Mouse (Mus musculus): ENCODE results near the gene Chchd6. TPM values are rescaled to one million over a fixed set of nuclear protein-coding genes. Genes with fewer than 3 reads are reported as not detected.

Chchd6 gene
- polyA plus RNA-seq, 1 experiment from 2014 or later, result 57.2 TPM

- peaks cover 13% of the 10 kb centered on the region; the same call in 1 of the 2 replicates for H3K36me3 ChIP-seq (ENCODE audit: insufficient read depth, low read length)
- H3K9me3 ChIP-seq (replicated peaks; ENCODE audit: low read length), result no peaks in the 10 kb centered on the region
- H3K9ac ChIP-seq (ENCODE audit: low read depth, low read length), result 0 out of 2 replicates have a peak overlapping the region, but pooled peaks have one; percentile 5
- WGBS, result 95% methylated on average over 2 of the region's 2 CpGs
- H3K4me1 ChIP-seq (replicated peaks; ENCODE audit: insufficient read depth, low read length), result peaks cover 34% of the 10 kb centered on the region
- H3K4me2 ChIP-seq (ENCODE audit: low read length), result no peak overlapping the region
- DNase-seq (ENCODE audit: low spot score) (no peak), ATAC-seq (replicated peaks; ENCODE audit: low FRiP score, low read depth) (no peak)
- H3K4me3 ChIP-seq (replicated peaks; ENCODE audit: low read depth, low read length), result no peak overlapping the region
- no peaks in the 10 kb centered on the region for H3K27me3 ChIP-seq (ENCODE audit: insufficient read depth, low read length)
- H3K27ac ChIP-seq, result peak overlapping the region; percentile 86
- no peak for TF ChIP-seq CTCF (IDR thresholded peaks at IDR 0.05; ENCODE audit: low read depth)
These were observed 244.9 kb downstream of the Chchd6 start for GRCm38 (mm10) chr6:89350520-89350919.

- Histone ChIP-seq H3K4me2 (ENCODE audit: low read length) (no peak overlapping the region), H3K9me3 (replicated peaks; ENCODE audit: low read length) (no peaks in the 10 kb centered on the region), H3K27me3 (ENCODE audit: insufficient read depth, low read length) (no peaks in the 10 kb centered on the region), H3K36me3 (ENCODE audit: insufficient read depth, low read length) (peaks cover 13% of the 10 kb centered on the region; the same call in 1 of the 2 replicates), H3K4me3 (replicated peaks; ENCODE audit: low read depth, low read length) (no peak overlapping the region), H3K27ac (no peak overlapping the region), H3K9ac (ENCODE audit: low read depth, low read length) (0 out of 2 replicates have a peak overlapping the region, but pooled peaks have one; percentile 5), H3K4me1 (replicated peaks; ENCODE audit: insufficient read depth, low read length) (peaks cover 38% of the 10 kb centered on the region)
- TF ChIP-seq CTCF (IDR thresholded peaks at IDR 0.05; ENCODE audit: low read depth), result no peak
- ATAC-seq (replicated peaks; ENCODE audit: low FRiP score, low read depth), result no peak
- WGBS, result 67% methylated on average over 1 of the region's 1 CpGs
- DNase-seq (ENCODE audit: low spot score), result no peak
These were observed 245.4 kb downstream of the Chchd6 start for GRCm38 (mm10) chr6:89350037-89350515.

- DNase-seq (ENCODE audit: low spot score), result no peak
- no peak overlapping the region for H3K4me2 ChIP-seq (ENCODE audit: low read length)
- H3K27ac ChIP-seq, result no peak overlapping the region
- H3K4me3 ChIP-seq (replicated peaks; ENCODE audit: low read depth, low read length), result no peak overlapping the region
- H3K27me3 ChIP-seq (ENCODE audit: insufficient read depth, low read length), result no peaks in the 10 kb centered on the region
- 0 out of 2 replicates have a peak, but pooled peaks cover 9% of the 10 kb centered on the region for H3K36me3 ChIP-seq (ENCODE audit: insufficient read depth, low read length)
- no peak for TF ChIP-seq CTCF (IDR thresholded peaks at IDR 0.05; ENCODE audit: low read depth)
- no peaks in the 10 kb centered on the region for H3K9me3 ChIP-seq (replicated peaks; ENCODE audit: low read length)
- 81% methylated on average over 9 of the region's 9 CpGs for WGBS
- H3K9ac ChIP-seq (ENCODE audit: low read depth, low read length), result no peak overlapping the region
- ATAC-seq (replicated peaks; ENCODE audit: low FRiP score, low read depth), result no peak
- peaks cover 39% of the 10 kb centered on the region for H3K4me1 ChIP-seq (replicated peaks; ENCODE audit: insufficient read depth, low read length)
These were observed 247.1 kb downstream of the Chchd6 start for GRCm38 (mm10) chr6:89348363-89348762.

- no peak for TF ChIP-seq CTCF (IDR thresholded peaks at IDR 0.05; ENCODE audit: low read depth)
- H3K4me3 ChIP-seq (replicated peaks; ENCODE audit: low read depth, low read length), result no peak overlapping the region
- H3K27ac ChIP-seq, result no peak overlapping the region
- DNase-seq (ENCODE audit: low spot score) (no peak), ATAC-seq (replicated peaks; ENCODE audit: low FRiP score, low read depth) (no peak)
- no peaks in the 10 kb centered on the region for H3K9me3 ChIP-seq (replicated peaks; ENCODE audit: low read length)
- H3K9ac ChIP-seq (ENCODE audit: low read depth, low read length), result no peak overlapping the region
- no peaks in the 10 kb centered on the region for H3K27me3 ChIP-seq (ENCODE audit: insufficient read depth, low read length)
- no peak overlapping the region for H3K4me2 ChIP-seq (ENCODE audit: low read length)
- 0 out of 2 replicates have a peak, but pooled peaks cover 13% of the 10 kb centered on the region for H3K36me3 ChIP-seq (ENCODE audit: insufficient read depth, low read length)
- peaks cover 35% of the 10 kb centered on the region for H3K4me1 ChIP-seq (replicated peaks; ENCODE audit: insufficient read depth, low read length)
- 81% methylated on average over 1 of the region's 1 CpGs for WGBS
These were observed 247.7 kb downstream of the Chchd6 start for GRCm38 (mm10) chr6:89347792-89348191.

GRCm38 (mm10) chr6:89345855-89346254 is 249.6 kb downstream of the Chchd6 start:
- no peak for DNase-seq (ENCODE audit: low spot score)

GRCm38 (mm10) chr6:89345486-89345785 is 250.0 kb downstream of the Chchd6 start:
- H3K36me3 ChIP-seq (ENCODE audit: insufficient read depth, low read length), result peaks cover 35% of the 10 kb centered on the region
- no peaks in the 10 kb centered on the region for H3K27me3 ChIP-seq (ENCODE audit: insufficient read depth, low read length)
- ATAC-seq (replicated peaks; ENCODE audit: low FRiP score, low read depth), result no peak
- H3K4me1 ChIP-seq (replicated peaks; ENCODE audit: insufficient read depth, low read length), result peaks cover 15% of the 10 kb centered on the region
- 0 out of 2 replicates have a peak overlapping the region, but pooled peaks have one; percentile 10 for H3K4me2 ChIP-seq (ENCODE audit: low read length)
- H3K9ac ChIP-seq (ENCODE audit: low read depth, low read length), result peak overlapping the region; percentile 6; the same call in 1 of the 2 replicates
- DNase-seq (ENCODE audit: low spot score), result no peak
- TF ChIP-seq CTCF (IDR thresholded peaks at IDR 0.05; ENCODE audit: low read depth), result no peak
- H3K27ac ChIP-seq, result peak overlapping the region; percentile 78
- no peaks in the 10 kb centered on the region for H3K9me3 ChIP-seq (replicated peaks; ENCODE audit: low read length)
- 26% methylated on average over 3 of the region's 3 CpGs for WGBS
- H3K4me3 ChIP-seq (replicated peaks; ENCODE audit: low read depth, low read length), result no peak overlapping the region

More at GRCm38 (mm10) chr6:89345855-89346254, 249.6 kb downstream of the Chchd6 start:
- peak overlapping the region; percentile 2; the same call in 1 of the 2 replicates for H3K9ac ChIP-seq (ENCODE audit: low read depth, low read length)
- H3K9me3 ChIP-seq (replicated peaks; ENCODE audit: low read length), result no peaks in the 10 kb centered on the region
- peak overlapping the region; percentile 78 for H3K27ac ChIP-seq
- WGBS, result 100% methylated on average over 1 of the region's 1 CpGs
- no peak overlapping the region for H3K4me3 ChIP-seq (replicated peaks; ENCODE audit: low read depth, low read length)
- no peak overlapping the region for H3K4me2 ChIP-seq (ENCODE audit: low read length)
- no peaks in the 10 kb centered on the region for H3K27me3 ChIP-seq (ENCODE audit: insufficient read depth, low read length)
- peaks cover 18% of the 10 kb centered on the region for H3K4me1 ChIP-seq (replicated peaks; ENCODE audit: insufficient read depth, low read length)
- 0 out of 2 replicates have a peak, but pooled peaks cover 30% of the 10 kb centered on the region for H3K36me3 ChIP-seq (ENCODE audit: insufficient read depth, low read length)
- TF ChIP-seq CTCF (IDR thresholded peaks at IDR 0.05; ENCODE audit: low read depth), result no peak
- ATAC-seq (replicated peaks; ENCODE audit: low FRiP score, low read depth), result no peak

Measured in kidney, postnatal 0 days (tissue).